Mouse (Mus musculus) cerebellum, postnatal 36 days (tissue): ENCODE results near the gene Sntb2.
A peak's percentile ranks its signal among the peaks of the same experiment; 100 is the strongest.
"Not testable (repeated sequence)": the region's sequence is repeated elsewhere in the genome, so short reads cannot be mapped to it uniquely, and the experiment has no call there.

Experiments used
- DNase-seq, 2 experiments: peaks; one replicate each; pipeline ENCODE4 v3.0.0; 2021 to 2022; ENCODE audit warnings: mixed read lengths in 2 of 2

The Sntb2 gene

DNA sequence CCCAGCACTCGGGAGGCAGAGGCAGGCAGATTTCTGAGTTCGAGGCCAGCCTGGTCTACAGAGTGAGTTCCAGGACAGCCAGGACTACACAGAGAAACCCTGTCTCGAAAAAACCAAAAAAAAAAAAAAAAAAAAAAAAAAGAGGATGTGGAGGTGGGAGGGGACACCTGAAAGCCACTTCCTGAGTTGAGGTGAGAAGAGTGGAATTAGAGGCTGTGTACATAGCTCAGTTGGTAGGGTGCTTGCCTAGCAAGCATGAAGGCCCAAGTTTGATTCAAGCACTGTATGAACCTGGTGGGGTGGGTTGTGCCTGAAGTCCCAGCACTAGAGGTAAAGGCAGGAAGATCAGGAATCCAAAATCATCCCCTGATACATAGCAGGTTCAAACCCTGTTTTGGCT lies 38.0 kb downstream of the Sntb2 start:
- not testable (repeated sequence) for DNase-seq

DNA sequence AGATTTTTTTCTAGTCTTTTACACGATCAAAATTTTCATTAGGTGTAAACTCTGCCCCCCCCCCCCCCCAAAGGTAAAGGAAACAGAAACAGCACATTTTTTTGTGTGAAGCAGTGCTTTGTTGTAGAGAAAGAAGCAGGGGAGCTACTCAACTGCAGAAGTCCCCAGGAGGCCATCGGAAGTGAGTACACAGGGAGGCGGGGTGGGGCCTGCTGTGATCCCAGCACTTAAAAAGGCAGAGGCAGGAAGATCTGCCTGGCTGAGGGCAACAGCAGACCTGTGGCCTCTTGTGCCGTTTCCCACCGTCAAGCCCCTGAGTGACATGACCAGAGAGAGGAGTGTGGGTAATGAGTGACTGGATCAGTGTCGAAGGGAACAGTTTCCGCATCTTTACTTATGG lies 39.2 kb downstream of the Sntb2 start:
- DNase-seq = no peak

DNA sequence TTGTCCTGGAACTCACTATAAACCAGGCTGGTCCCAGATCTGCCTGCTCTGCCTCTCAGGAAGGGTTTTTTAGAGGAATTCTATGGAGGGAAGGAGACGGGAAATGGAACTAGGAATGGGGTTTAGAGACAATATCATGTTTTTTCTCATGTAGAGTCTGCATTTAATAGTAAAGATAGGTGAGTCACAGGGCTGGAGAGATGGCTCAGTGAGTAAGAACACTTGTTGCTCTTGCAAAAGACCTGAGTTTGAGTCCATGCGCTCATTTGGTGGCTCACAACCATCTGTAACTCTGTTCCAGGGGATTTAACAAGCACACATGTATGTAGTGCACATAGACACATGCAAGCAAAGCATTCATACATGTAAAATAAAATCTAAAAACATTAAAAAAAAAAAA lies 40.2 kb downstream of the Sntb2 start:
- DNase-seq = no peak

DNA sequence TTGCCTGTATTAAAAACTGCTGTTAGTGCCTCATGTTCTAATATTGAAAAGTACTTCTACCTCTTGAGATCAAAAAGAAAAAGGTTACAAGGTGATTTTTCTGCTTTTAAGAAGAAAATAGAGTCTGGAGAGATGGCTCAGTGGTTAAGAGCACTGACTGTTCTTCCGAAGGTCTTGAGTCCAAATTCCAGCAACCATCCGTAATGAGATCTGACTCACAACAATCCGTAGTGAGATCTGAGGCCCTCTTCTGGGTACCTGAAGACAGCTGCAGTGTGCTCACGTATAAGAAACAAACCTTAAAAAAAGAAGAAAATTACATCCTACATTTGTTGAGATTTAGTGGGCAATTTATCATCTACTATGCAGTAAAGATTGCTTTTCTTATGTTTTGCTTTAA lies 40.9 kb downstream of the Sntb2 start:
- DNase-seq = no peak

DNA sequence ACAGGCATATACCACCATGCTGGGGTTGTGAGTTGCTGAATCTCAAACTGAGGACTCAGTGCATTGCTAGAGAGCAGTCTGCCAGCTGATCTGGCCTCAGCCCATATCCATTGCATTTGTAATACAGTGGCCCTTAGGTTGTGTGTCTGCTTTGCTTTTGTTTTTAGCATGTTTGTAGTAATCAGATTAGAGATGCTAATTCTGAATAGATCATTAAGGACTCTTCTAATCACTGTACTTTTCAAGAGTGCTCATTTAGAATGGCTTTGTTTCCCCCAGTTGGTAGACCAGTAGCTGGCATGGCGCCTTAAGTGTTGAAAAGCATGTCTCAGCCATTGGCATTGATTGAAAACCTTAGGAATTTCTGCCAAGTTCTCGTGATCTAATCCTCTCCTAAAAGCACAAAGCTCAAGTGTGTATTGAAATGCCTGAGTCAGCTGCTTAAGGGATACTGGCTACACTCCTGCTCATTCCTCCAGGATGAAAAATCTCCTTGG lies 43.3 kb downstream of the Sntb2 start:
- no peak for DNase-seq

- no peak for DNase-seq
Measured at GRCm38 (mm10) chr8:106985404-106985821, 49.9 kb downstream of the Sntb2 start.

DNA sequence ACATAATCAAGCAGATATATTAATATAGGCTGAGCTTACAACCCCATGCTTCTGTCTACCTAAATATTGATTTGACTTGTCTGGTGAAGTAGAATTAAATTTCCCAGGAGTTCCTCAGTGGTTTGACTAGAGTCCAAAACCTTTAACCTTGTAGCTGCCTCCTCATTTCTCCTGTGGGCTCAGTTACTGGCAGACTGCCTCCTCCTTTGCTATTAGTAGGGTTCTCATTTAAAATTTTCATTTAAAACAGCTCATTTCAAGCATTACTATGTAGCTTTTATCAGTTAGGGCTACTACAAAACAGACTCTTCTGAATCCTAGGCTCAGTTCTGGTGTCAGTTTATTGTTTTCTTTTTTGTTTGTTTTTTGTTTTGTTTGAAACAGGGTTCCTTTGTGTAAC lies 50.4 kb downstream of the Sntb2 start:
- no peak for DNase-seq

GRCm38 (mm10) chr8:106987557-106987956 lies 52.0 kb downstream of the Sntb2 start:
- DNase-seq = no peak

GRCm38 (mm10) chr8:106991393-106991792 lies 55.8 kb downstream of the Sntb2 start:
- DNase-seq = no peak

DNA sequence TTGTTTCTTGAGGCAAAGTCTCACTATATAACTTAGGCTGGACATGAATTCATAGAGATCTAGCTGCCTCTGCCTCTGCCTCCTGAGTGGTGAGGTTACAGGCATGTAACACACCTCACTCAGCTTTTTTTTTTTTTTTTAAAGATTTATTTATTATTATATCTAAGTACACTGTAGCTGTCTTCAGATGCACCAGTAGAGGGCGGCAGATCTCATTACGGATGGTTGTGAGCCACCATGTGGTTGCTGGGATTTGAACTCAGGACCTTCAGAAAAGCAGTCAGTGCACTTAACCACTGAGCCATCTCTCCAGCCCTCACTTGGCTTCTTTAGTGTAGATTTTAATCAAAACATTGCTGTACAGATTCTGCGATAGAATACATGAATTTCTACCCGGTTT lies 60.8 kb downstream of the Sntb2 start:
- DNase-seq = not testable (repeated sequence)

DNA sequence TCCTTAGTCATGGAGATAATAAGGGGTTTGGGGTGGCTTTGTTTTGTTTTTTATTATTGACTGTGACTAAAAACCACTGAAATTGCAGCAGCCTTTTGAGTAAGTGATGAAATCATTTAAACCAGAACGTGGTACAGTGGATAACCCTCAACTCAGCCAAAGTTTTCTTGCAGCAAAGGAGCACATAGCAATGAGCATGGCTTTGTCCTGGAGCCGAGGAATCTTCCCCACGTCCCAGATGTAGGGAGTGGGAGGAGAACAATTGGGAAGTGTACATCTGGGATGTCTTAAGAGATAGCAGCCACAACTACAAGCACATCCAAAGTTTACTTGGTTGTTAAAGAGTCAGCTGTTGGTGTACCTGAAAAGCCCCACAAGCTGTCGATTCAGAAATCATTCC lies 61.9 kb downstream of the Sntb2 start:
- no peak for DNase-seq

- no peak for DNase-seq
Measured at GRCm38 (mm10) chr8:106999068-106999467, 63.5 kb downstream of the Sntb2 start.

- peak; percentile 87 to 90 for DNase-seq
Measured at GRCm38 (mm10) chr8:107002532-107002931, 67.0 kb downstream of the Sntb2 start.

GRCm38 (mm10) chr8:107007795-107008194 lies 72.2 kb downstream of the Sntb2 start:
- DNase-seq = no peak

GRCm38 (mm10) chr8:107012666-107013065 lies 77.1 kb downstream of the Sntb2 start:
- no peak for DNase-seq

- no peak for DNase-seq
Measured at GRCm38 (mm10) chr8:107014915-107015314, 79.4 kb downstream of the Sntb2 start.

DNA sequence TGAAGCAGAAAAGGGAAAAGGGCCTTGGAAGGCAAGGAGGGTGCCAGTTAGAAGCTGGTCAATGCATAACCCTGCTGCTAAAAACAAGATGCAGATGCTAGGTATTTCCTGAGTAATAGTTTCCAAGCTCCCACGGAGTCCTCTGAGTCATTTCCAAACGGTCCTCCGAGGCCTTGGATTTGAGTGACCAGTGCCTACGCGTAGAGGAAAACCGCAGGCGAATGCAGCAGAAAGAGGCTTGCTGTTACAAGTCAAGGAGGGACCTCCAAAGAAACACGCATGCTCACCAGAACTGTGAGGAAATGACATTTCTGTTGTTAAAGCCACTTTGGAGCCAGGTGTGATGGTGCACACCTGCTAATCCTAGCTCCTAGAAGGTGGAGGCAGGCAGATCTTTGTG lies 87.9 kb downstream of the Sntb2 start:
- no peak for DNase-seq

- no peak for DNase-seq
Measured at GRCm38 (mm10) chr8:107029310-107029709, 93.8 kb downstream of the Sntb2 start.

DNA sequence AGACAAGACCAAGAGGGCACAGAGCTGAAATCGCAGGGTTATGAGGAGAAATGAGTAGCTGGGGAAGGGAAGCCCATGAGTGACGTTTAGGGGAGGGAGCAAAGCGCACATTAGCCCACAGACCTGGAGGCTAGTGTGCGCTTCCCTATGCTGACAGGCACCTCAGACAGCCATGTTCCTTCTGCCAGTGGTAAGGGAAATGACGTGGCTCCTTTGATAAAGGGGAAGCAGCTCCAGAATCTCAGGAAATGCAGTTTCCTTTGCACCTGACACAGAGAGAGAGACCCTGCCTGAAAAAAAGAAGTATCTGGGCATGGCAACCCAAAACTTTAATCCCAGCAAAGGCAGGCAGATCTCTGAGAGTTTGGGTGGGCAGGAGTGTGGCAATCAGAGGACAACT lies 94.5 kb downstream of the Sntb2 start:
- no peak for DNase-seq

DNA sequence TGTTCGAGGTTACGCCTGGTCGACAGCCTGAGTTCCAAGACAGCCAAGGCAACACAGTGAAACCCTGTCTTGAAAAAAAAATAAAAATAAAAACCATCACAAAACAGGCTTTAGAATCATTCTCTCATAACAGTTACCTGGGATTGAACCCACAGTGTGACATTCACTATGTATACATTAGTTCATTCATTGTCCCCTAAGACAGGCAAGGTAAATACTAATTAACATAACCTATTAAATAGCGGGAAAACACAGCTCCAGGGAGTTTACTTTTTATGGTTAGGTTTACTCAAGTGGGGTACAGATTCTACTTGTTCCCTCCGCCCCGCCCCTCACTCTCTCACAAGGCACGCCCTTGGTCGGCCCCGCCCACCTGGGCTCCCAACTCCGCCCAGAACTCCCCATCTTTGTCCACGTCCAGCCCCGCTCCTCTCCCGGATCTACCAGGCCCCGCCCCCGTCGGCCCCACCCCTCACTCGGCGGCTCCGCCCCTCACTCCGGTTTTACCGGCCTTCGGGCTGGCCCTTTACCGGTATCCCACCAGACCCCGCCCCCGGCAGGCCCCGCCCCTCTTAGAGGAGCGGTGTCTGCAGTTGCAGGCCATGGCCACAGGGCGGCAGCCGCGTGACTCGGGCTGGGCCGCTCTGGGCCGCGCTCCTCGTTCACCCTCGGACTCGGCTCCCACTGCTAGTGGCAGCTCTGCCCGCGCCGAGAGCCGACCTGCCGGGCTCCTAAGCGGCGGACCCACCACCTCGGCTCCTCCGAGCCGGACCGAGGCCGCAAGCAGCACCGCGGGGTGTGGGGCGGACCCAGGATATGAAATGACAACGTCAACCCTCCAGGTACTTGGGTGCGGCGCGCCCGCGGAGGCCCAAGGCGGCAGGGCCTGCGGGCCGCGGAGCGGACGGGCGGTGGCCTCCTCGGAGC lies 95.4 kb downstream of the Sntb2 start, which contains the start of gene Vps4a:
Vps4a (plus strand) TSS at position 573 of the 927 bp plus-strand sequence.
- peak; percentile 94 to 96 for DNase-seq

- DNase-seq = no peak
Measured at GRCm38 (mm10) chr8:107031577-107032090, 96.1 kb downstream of the Sntb2 start.

GRCm38 (mm10) chr8:107033609-107034008 lies 98.1 kb downstream of the Sntb2 start:
- not testable (repeated sequence) for DNase-seq

DNA sequence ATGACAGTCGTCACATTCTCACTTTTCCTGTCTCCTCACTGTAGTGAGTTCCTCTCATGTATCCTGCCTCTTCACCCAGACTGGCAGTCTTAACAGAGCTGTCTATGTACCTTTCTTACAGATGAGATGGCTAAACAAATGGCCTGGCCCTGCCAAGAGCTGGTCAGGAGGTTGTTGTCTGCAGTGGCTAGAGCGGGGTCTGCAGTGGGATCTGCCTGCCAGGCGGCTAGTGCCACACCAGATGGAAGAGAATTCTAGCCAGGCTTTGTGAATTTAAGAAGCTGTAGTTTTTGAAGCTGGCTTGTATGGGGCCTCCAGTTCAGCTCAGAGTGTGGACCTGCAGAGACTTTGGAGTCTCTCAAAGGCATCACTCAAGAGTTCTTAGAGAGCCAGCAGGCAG lies 100.1 kb downstream of the Sntb2 start:
- no peak for DNase-seq

- no peak for DNase-seq
Measured at GRCm38 (mm10) chr8:107036626-107037025, 101.1 kb downstream of the Sntb2 start.
